Comparison of ENCODE assay signal across 10 mouse cellular contexts in genomic region chr7:100798810-100799209, GRCm38 (mm10).
A peak's percentile ranks its signal among the peaks of the same experiment; 100 is the strongest.
DNase-seq lines count a peak whose midpoint lies in the region; ATAC-seq and TF ChIP-seq lines count a peak whose summit lies in the region.
"Had no signal": no experiment of that assay in that cellular context is flagged by ENCODE, and none has a peak within 500 bp of the region (broad histone marks: within the 10 kb centered on the region; RNA-seq: fewer than 3 reads in every experiment).

No protein-coding gene starts in this region.

- no peak overlapping the region for H3K4me3 ChIP-seq in cerebellum, adult 2 months (replicated peaks; ENCODE audit: insufficient read depth, low read depth, low read length)
- H3K4me3 ChIP-seq in kidney, embryonic 14.5 days (ENCODE audit: low read length), result no peak overlapping the region
- no peak overlapping the region for H3K4me3 ChIP-seq in G1E (ENCODE audit: low read depth, low read length)
- no peak overlapping the region for H3K4me3 ChIP-seq in liver, postnatal 0 days (ENCODE audit: low read depth, low read length)
- no peak overlapping the region for H3K4me3 ChIP-seq in hindbrain, embryonic 14.5 days (replicated peaks; ENCODE audit: low read length)

- no peak overlapping the region for H3K27ac ChIP-seq in cerebellum, adult 2 months (ENCODE audit: insufficient read depth, low read length)
- no peak overlapping the region for H3K27ac ChIP-seq in kidney, embryonic 14.5 days (ENCODE audit: low read depth, low read length)
- H3K27ac ChIP-seq in liver, postnatal 0 days (ENCODE audit: low read depth), result no peak overlapping the region
- no peak overlapping the region for H3K27ac ChIP-seq in hindbrain, embryonic 14.5 days

- no peaks in the 10 kb centered on the region for H3K4me1 ChIP-seq in cerebellum, adult 2 months (ENCODE audit: control insufficient read depth, insufficient read depth, low read length)
- no peaks in the 10 kb centered on the region for H3K4me1 ChIP-seq in kidney, embryonic 14.5 days (ENCODE audit: control insufficient read depth, insufficient read depth, low read length)
- peaks cover 3% of the 10 kb centered on the region; the same call in 1 of the 2 replicates for H3K4me1 ChIP-seq in G1E (ENCODE audit: insufficient read depth, low read depth, low read length)
- peaks cover 7% of the 10 kb centered on the region for H3K4me1 ChIP-seq in liver, postnatal 0 days (ENCODE audit: insufficient read depth)
- H3K4me1 ChIP-seq in hindbrain, embryonic 14.5 days (replicated peaks; ENCODE audit: control insufficient read depth, insufficient read depth, low read length), result no peaks in the 10 kb centered on the region

- TF ChIP-seq EP300 in liver, postnatal 0 days (IDR thresholded peaks at IDR 0.05; ENCODE audit: low read depth), result no peak

- peak in 1 of 2 experiments; percentile 42 for DNase-seq in cerebellum, adult 2 months
- no peak for DNase-seq in cerebellum, postnatal 4 days (ENCODE audit: low spot score in 2 of 2)
- peak; percentile 50 for DNase-seq in kidney, adult 9 months
- peak; percentile 20 for DNase-seq in G1E (ENCODE audit: low spot score)
- no peak for DNase-seq in liver, postnatal 0 days
- DNase-seq in layer of hippocampus, adult 18-20 months (ENCODE audit: low spot score in 2 of 2), result no peak
- DNase-seq in hindbrain, embryonic 14.5 days (ENCODE audit: low spot score), result no peak
- DNase-seq: adrenal gland, adult 8-10 months; right cerebral cortex, adult 18-20 months had no signal

- H3K9ac ChIP-seq in kidney, embryonic 14.5 days (ENCODE audit: low read depth, low read length), result no peak overlapping the region
- H3K9ac ChIP-seq in liver, postnatal 0 days (replicated peaks), result no peak overlapping the region
- H3K9ac ChIP-seq in hindbrain, embryonic 14.5 days, result no peak overlapping the region

- H3K27me3 ChIP-seq in cerebellum, adult 2 months (ENCODE audit: control insufficient read depth, insufficient read depth, low read length), result no peaks in the 10 kb centered on the region
- no peaks in the 10 kb centered on the region for H3K27me3 ChIP-seq in kidney, embryonic 14.5 days (ENCODE audit: control insufficient read depth, insufficient read depth, low read length)
- no peaks in the 10 kb centered on the region for H3K27me3 ChIP-seq in G1E (ENCODE audit: insufficient read depth, low read length)
- no peaks in the 10 kb centered on the region for H3K27me3 ChIP-seq in liver, postnatal 0 days (ENCODE audit: insufficient read depth, low read length)
- no peaks in the 10 kb centered on the region for H3K27me3 ChIP-seq in hindbrain, embryonic 14.5 days (ENCODE audit: control insufficient read depth, insufficient read depth, low read length)

- no peak overlapping the region for H3K4me2 ChIP-seq in kidney, embryonic 14.5 days (replicated peaks; ENCODE audit: low read depth, low read length)
- H3K4me2 ChIP-seq in liver, postnatal 0 days (ENCODE audit: low read depth, low read length), result no peak overlapping the region; the same call in 1 of the 2 replicates
- no peak overlapping the region for H3K4me2 ChIP-seq in hindbrain, embryonic 14.5 days (replicated peaks)

- TF ChIP-seq POLR2A in cerebellum, adult 2 months (IDR thresholded peaks at IDR 0.05; ENCODE audit: borderline replicate concordance, insufficient read depth, low read length), result no peak

- H3K9me3 ChIP-seq in kidney, embryonic 14.5 days (ENCODE audit: control insufficient read depth, low read length), result no peaks in the 10 kb centered on the region
- no peaks in the 10 kb centered on the region for H3K9me3 ChIP-seq in G1E (replicated peaks)
- no peaks in the 10 kb centered on the region for H3K9me3 ChIP-seq in liver, postnatal 0 days (ENCODE audit: low read length)
- H3K9me3 ChIP-seq in hindbrain, embryonic 14.5 days (ENCODE audit: control insufficient read depth, low read length), result no peaks in the 10 kb centered on the region

- WGBS in cerebellum, adult 2 months, result 34% methylated on average over 3 of the region's 3 CpGs
- 64% methylated on average over 3 of the region's 3 CpGs for WGBS in kidney, embryonic 14.5 days
- 34% methylated on average over 3 of the region's 3 CpGs for WGBS in liver, postnatal 0 days (ENCODE audit: insufficient replicate concordance)
- 69% methylated on average over 3 of the region's 3 CpGs for WGBS in hindbrain, embryonic 14.5 days

- ATAC-seq in kidney, embryonic 14.5 days (ENCODE audit: low FRiP score, low TSS enrichment), result no peak
- no peak for ATAC-seq in G1E (ENCODE audit: extremely low read depth, insufficient number of reproducible peaks, low FRiP score, poor library complexity, severe bottlenecking)
- ATAC-seq in liver, postnatal 0 days, result no peak
- ATAC-seq in hindbrain, embryonic 14.5 days (ENCODE audit: low FRiP score), result no peak

- H3K36me3 ChIP-seq in kidney, embryonic 14.5 days (ENCODE audit: control insufficient read depth, insufficient read depth, low read length), result no peaks in the 10 kb centered on the region
- peaks cover 14% of the 10 kb centered on the region for H3K36me3 ChIP-seq in G1E (replicated peaks)
- no peaks in the 10 kb centered on the region for H3K36me3 ChIP-seq in liver, postnatal 0 days (replicated peaks; ENCODE audit: insufficient read depth, low read length)
- no peaks in the 10 kb centered on the region for H3K36me3 ChIP-seq in hindbrain, embryonic 14.5 days (replicated peaks; ENCODE audit: control insufficient read depth, insufficient read depth)

- peak; percentile 33; the same call in 1 of the 2 replicates for TF ChIP-seq CTCF in cerebellum, adult 2 months (IDR thresholded peaks at IDR 0.05; ENCODE audit: borderline replicate concordance, insufficient read depth, low read depth, low read length)
- TF ChIP-seq CTCF in G1E (IDR thresholded peaks at IDR 0.05; ENCODE audit: low read depth, low read length), result no peak
- TF ChIP-seq CTCF in liver, postnatal 0 days (IDR thresholded peaks at IDR 0.05; ENCODE audit: low read depth), result peak; percentile 74

Comparison
In these comparisons a context has a peak if more than half of its experiments do, and no peak if none do; other contexts are left out.
1. DNase-seq: peak in kidney, adult 9 months (single experiment) and G1E (single experiment); none in cerebellum, postnatal 4 days (0 of 2), liver, postnatal 0 days (single experiment), layer of hippocampus, adult 18-20 months (0 of 2) and hindbrain, embryonic 14.5 days (single experiment).